Mouse (Mus musculus) stomach, postnatal 0 days (tissue): ENCODE data around the gene Nms. TPM values are rescaled to one million over a fixed set of nuclear protein-coding genes. Genes with fewer than 3 reads are reported as not detected.
A peak's percentile ranks its signal among the peaks of the same experiment; 100 is the strongest.

ENCODE experiments used
- ATAC-seq: fragments of 200-750 bp; cut with Nextera tagmentation; 2 replicates; pipeline ENCODE4 v1.8.0; 2017; ENCODE audit not compliant: low FRiP score, low TSS enrichment
- DNase-seq: peaks from one replicate; pipeline ENCODE4 v3.0.0-alpha.2; 2016; ENCODE audit warnings: low spot score
- H3K27ac ChIP-seq: fragments of 300-500 bp; sonication (generic); replicated peaks from 2 replicates; pipeline ENCODE4 v1.5.1; 2014; ENCODE audit warnings: mild to moderate bottlenecking, control low read depth
- H3K27me3 ChIP-seq: fragments of 300-500 bp; sonication (generic); 2 replicates; pipeline ENCODE4 v1.6.1; 2014; ENCODE audit warnings: low read length; ENCODE audit not compliant: control insufficient read depth, insufficient read depth
- H3K36me3 ChIP-seq: fragments of 300-500 bp; sonication (generic); 2 replicates; pipeline ENCODE4 v1.6.1; 2014; ENCODE audit warnings: low read length, mixed read lengths; ENCODE audit not compliant: control insufficient read depth, insufficient read depth
- H3K4me1 ChIP-seq: fragments of 300-500 bp; sonication (generic); replicated peaks from 2 replicates; pipeline ENCODE4 v1.6.1; 2014; ENCODE audit warnings: antibody characterized with exemption; ENCODE audit not compliant: control insufficient read depth, insufficient read depth
- H3K4me2 ChIP-seq: fragments of 300-500 bp; sonication (generic); replicated peaks from 2 replicates; pipeline ENCODE4 v1.6.1; 2014; ENCODE audit warnings: low read depth, mild to moderate bottlenecking, control low read depth, moderate library complexity
- H3K4me3 ChIP-seq: fragments of 300-500 bp; sonication (generic); 2 replicates; pipeline ENCODE4 v1.5.1; 2014; ENCODE audit warnings: low read depth, low read length, control low read depth
- H3K9ac ChIP-seq: fragments of 300-500 bp; sonication (generic); 2 replicates; pipeline ENCODE4 v1.6.1; 2014; ENCODE audit warnings: mild to moderate bottlenecking, low read length, control low read depth, mixed read lengths
- H3K9me3 ChIP-seq: fragments of 300-500 bp; sonication (generic); 2 replicates; pipeline ENCODE4 v1.6.1; 2016; ENCODE audit warnings: low read length; ENCODE audit not compliant: control insufficient read depth
- CTCF ChIP-seq: IDR thresholded peaks from 2 replicates; pipeline ENCODE4 v1.5.1; 2016; ENCODE audit warnings: antibody characterized with exemption, low read depth, mild to moderate bottlenecking, moderate library complexity
- EP300 ChIP-seq: optimal IDR thresholded peaks from 2 replicates; pipeline ENCODE3; 2016; ENCODE audit warnings: antibody characterized with exemption
- WGBS: fragments of 180-500 bp; shearing (Covaris S2); extraction: QIAGEN DNeasy Blood & Tissue Kit; methylation state at CpG from one replicate; pipeline ENCODE4 v1.1.7; 2014; 5-methylcytosine and 5-hydroxymethylcytosine counted together
- polyA plus RNA-seq: library from polyadenylated mRNA; unstranded; fragments of >200 nt; fragmentation: Nextera tagmentation; extraction: Ambion mirVana; gene quantifications from 2 replicates; pipeline ENCODE4 v1.2.1, GENCODE M21; 2015

Nms gene
- polyA plus RNA-seq: not detected in 2 replicates

- Histone ChIP-seq H3K9ac (no peak within 1 kb of the TSS), H3K9me3 (no peaks in the 10 kb centered on the region), H3K4me3 (no peak within 1 kb of the TSS), H3K27ac (no peak within 1 kb of the TSS), H3K36me3 (no peaks in the 10 kb centered on the region), H3K4me2 (no peak within 1 kb of the TSS), H3K27me3 (no peaks in the 10 kb centered on the region), H3K4me1 (no peaks in the 10 kb centered on the region)
- 72% methylated on average over 6 of the region's 6 CpGs for WGBS
- DNase-seq (no peak), ATAC-seq (no peak)
- no peak for TF ChIP-seq EP300
- TF ChIP-seq CTCF: no peak
Observed at GRCm38 (mm10) chr1:38938849-38939248, at the start of gene Nms. Gene Nms (plus strand): TSS chr1:38939149.

DNA sequence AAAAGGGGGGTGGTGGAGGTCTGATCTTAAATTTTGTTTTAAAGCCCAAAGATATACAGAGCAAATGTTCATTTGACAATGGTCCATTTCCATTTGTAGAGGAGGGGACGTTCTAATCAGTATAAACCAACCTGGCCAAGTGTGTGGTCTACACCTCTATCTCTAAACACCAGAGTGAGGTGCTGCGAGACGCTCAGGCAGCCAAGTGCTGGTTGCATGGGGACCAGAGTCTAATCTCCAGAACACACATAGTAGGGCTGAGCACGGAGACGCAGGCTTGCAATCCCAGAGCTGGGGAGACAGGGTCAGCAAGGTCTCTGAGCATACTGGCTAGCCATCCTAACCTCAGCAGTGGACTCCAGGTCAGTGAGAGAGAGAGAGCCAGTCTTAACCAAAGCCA is 47.5 kb upstream of the Nms start:
- Histone ChIP-seq H3K36me3 (no peaks in the 10 kb centered on the region), H3K27ac (no peak overlapping the region), H3K4me1 (no peaks in the 10 kb centered on the region), H3K4me3 (no peak overlapping the region), H3K9ac (no peak overlapping the region), H3K9me3 (no peaks in the 10 kb centered on the region), H3K4me2 (no peak overlapping the region), H3K27me3 (no peaks in the 10 kb centered on the region)
- WGBS: 94% methylated on average over 5 of the region's 5 CpGs
- DNase-seq: no peak
- no peak for TF ChIP-seq EP300
- no peak for TF ChIP-seq CTCF
- no peak for ATAC-seq

GRCm38 (mm10) chr1:38893081-38893480 is 45.9 kb upstream of the Nms start:
- no peak for TF ChIP-seq CTCF
- Histone ChIP-seq H3K9me3 (no peaks in the 10 kb centered on the region), H3K4me3 (no peak overlapping the region), H3K36me3 (no peaks in the 10 kb centered on the region), H3K4me2 (no peak overlapping the region), H3K27me3 (no peaks in the 10 kb centered on the region), H3K9ac (no peak overlapping the region), H3K27ac (no peak overlapping the region), H3K4me1 (peaks cover 2% of the 10 kb centered on the region; the same call in 1 of the 2 replicates)
- DNase-seq (no peak), ATAC-seq (no peak)
- 60% methylated on average over 5 of the region's 5 CpGs for WGBS

GRCm38 (mm10) chr1:38897431-38898248 is 41.3 kb upstream of the Nms start, which contains the start of gene Chst10:
Gene Chst10 (minus strand): TSS chr1:38898161.
- peak within 1 kb of the TSS; percentile 88 for H3K4me2 ChIP-seq
- H3K9me3 ChIP-seq: no peaks in the 10 kb centered on the region
- peak within 1 kb of the TSS; percentile 57 for H3K4me3 ChIP-seq
- ATAC-seq: peak; percentile 80
- peak; percentile 71 for DNase-seq
- under 1% methylated on average over 56 of the region's 67 CpGs for WGBS
- 0 out of 2 replicates have a peak within 1 kb of the TSS, but pooled peaks have one; percentile 1 for H3K27ac ChIP-seq
- peak within 1 kb of the TSS; percentile 52 for H3K9ac ChIP-seq
- TF ChIP-seq CTCF (peak; percentile 17; the same call in 1 of the 2 replicates), EP300 (no peak)
- no peaks in the 10 kb centered on the region for H3K27me3 ChIP-seq
- H3K4me1 ChIP-seq: peaks cover 2% of the 10 kb centered on the region; the same call in 1 of the 2 replicates
- no peaks in the 10 kb centered on the region for H3K36me3 ChIP-seq

GRCm38 (mm10) chr1:38902571-38902970 is 36.4 kb upstream of the Nms start:
- DNase-seq (no peak), ATAC-seq (no peak)
- no peak overlapping the region for H3K27ac ChIP-seq
- TF ChIP-seq CTCF (no peak), EP300 (no peak)
- WGBS: 49% methylated on average over 5 of the region's 5 CpGs
- H3K4me3 ChIP-seq: no peak overlapping the region
- no peak overlapping the region for H3K9ac ChIP-seq
- no peaks in the 10 kb centered on the region for H3K4me1 ChIP-seq
- H3K4me2 ChIP-seq: no peak overlapping the region
- no peaks in the 10 kb centered on the region for H3K36me3 ChIP-seq
- no peaks in the 10 kb centered on the region for H3K27me3 ChIP-seq
- no peaks in the 10 kb centered on the region for H3K9me3 ChIP-seq

DNA sequence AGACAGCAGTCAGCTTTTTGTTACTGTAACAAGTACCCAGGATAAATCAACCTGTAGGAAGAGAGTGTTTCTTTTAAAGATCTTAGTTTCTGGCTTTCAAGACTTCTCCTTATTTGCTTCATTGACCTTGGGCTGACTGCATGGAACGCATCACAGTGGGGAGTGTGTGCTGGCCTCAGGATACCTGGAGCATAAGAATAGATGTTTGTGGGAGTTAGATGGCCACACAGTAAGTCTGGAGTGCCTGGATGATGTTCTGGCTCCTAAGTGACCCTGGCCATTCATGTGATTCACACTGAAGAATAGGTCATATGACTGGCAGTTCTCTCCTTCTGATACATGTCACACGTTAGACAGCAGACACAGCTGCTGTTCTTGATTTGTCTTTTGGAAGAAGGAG is 35.0 kb upstream of the Nms start:
- 61% methylated on average over 2 of the region's 2 CpGs for WGBS
- Histone ChIP-seq H3K4me3 (no peak overlapping the region), H3K36me3 (no peaks in the 10 kb centered on the region), H3K9ac (no peak overlapping the region), H3K27me3 (no peaks in the 10 kb centered on the region), H3K27ac (no peak overlapping the region), H3K4me1 (no peaks in the 10 kb centered on the region), H3K4me2 (no peak overlapping the region), H3K9me3 (no peaks in the 10 kb centered on the region)
- no peak for ATAC-seq
- DNase-seq: no peak
- TF ChIP-seq CTCF (no peak), EP300 (no peak)
